Mouse (Mus musculus) layer of hippocampus, adult 2 months (tissue): Measurements from ENCODE around the gene 4933424G06Rik. TPM values are rescaled to one million over a fixed set of nuclear protein-coding genes. Genes with fewer than 3 reads are reported as not detected.

Experiments used
- DNase-seq, 2 experiments: peaks; one replicate each; pipeline ENCODE4 v3.0.0; 2022; ENCODE audit warnings: low spot score in 2 of 2
- H3K27ac ChIP-seq: fragments of 200-600 bp; 2 replicates; pipeline ENCODE4 v1.8.1; 2022
- H3K4me3 ChIP-seq: fragments of 200-600 bp; 2 replicates; pipeline ENCODE4 v1.8.1; 2022; ENCODE audit warnings: mild to moderate bottlenecking
- CTCF ChIP-seq: fragments of 200-600 bp; conservative IDR thresholded peaks from 2 replicates; pipeline ENCODE4 v1.8.1; 2022; ENCODE audit warnings: antibody characterized with exemption, mild to moderate bottlenecking, moderate library complexity
- total RNA-seq, 2 experiments: library from RNA; stranded (reverse); gene quantifications; 2 replicates each; pipeline ENCODE4 v1.2.3; 2021

The 4933424G06Rik gene
- total RNA-seq, 2 experiments from 2014 or later = 0.96 to 1.4 TPM

DNA sequence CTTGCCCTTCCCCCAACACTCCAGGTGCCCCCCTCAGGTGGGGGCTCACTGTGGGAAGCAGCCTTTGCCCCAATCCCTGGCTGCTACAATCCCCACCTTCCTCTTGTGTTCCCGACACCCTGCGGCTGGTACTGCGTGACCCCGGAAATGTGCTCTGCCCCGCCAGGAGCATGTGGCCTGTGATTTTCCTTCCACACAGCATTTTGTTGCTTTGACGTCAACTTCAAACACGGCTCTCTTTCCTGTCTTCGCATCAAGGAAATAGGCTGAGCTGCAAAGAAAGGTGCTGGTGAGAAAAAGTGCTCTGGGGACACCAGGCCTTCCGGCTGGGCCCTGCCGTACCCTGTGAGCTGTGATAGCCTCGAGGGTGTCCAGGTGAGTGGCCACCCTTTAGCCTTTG, 51.6 kb downstream of the 4933424G06Rik start, which contains the start of gene Zap70:
Gene Zap70, plus strand, starts transcription at position 231 of the 400 bp plus-strand sequence.
- Histone ChIP-seq H3K4me3 (no peak within 1 kb of the TSS), H3K27ac (no peak within 1 kb of the TSS)
- TF ChIP-seq CTCF = no peak
- DNase-seq = no peak

GRCm38 (mm10) chr1:36766431-36767205, 56.7 kb downstream of the 4933424G06Rik start:
- H3K4me3 ChIP-seq = no peak overlapping the region
- H3K27ac ChIP-seq = no peak overlapping the region
- no peak for DNase-seq
- no peak for TF ChIP-seq CTCF

DNA sequence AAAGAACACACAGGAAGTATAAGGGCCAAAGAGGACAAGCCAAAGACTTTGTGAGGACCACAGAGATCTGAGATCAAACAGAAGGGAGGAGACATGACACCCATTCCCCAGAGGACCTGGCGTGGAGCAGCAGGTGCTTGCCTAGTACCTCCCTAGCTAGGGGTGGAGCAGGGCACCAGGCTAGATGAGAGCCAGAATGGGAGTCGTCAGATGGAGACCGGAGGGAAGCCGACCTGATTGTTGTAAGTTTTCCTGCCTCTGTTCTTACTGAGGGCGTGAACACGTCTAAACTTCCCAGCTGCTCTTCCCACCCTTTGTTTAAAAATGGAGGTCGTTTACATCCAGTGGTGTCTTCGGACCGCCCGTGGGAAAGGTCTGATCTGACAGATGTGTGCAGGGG, 57.4 kb downstream of the 4933424G06Rik start:
- H3K27ac ChIP-seq = no peak overlapping the region
- TF ChIP-seq CTCF = no peak
- H3K4me3 ChIP-seq = no peak overlapping the region
- DNase-seq = no peak

DNA sequence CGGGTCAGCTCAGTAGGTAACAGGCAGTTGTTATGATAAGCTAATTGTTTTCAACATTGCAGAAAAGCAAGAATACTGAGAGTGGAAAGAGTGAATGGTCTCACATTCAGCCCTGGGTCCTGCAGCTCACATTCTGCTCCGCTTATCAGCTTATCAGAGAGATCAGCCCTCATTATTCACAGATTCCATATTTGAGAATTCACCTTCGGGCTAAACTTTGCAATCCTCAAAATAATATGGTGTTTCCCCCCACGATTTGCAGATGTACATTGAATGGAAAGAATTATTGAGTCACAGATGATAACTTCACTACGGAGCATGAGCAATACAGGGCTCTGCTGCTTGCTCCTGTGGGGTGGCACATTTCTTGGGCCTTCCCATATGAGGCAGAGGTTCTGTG, 58.8 kb downstream of the 4933424G06Rik start:
- no peak overlapping the region for H3K4me3 ChIP-seq
- H3K27ac ChIP-seq = no peak overlapping the region
- no peak for DNase-seq
- TF ChIP-seq CTCF = no peak

DNA sequence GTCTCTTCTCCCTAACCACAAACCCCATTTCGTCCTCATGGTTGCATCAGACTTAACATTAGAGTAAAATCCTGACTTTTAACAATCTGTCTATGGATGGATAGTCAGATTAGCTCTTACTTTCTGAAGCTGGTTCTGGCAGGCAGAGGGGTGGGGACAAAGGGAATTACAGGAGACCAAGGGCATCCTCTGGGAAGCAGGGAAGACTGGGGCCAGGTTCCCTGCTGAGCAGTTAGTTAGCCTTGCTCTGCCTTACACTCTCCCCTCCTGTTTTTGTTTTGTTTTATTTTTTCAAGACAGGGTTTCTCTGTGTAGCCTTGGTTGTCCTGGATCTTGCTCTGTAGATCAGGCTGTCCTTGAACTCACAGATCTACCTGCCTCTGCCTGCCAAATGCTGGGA, 60.0 kb downstream of the 4933424G06Rik start:
- no peak for DNase-seq
- Histone ChIP-seq H3K4me3 (no peak overlapping the region), H3K27ac (no peak overlapping the region)
- no peak for TF ChIP-seq CTCF

GRCm38 (mm10) chr1:36770998-36771397, 61.0 kb downstream of the 4933424G06Rik start:
- no peak for TF ChIP-seq CTCF
- no peak overlapping the region; the same call in 1 of the 2 replicates for H3K4me3 ChIP-seq
- no peak overlapping the region for H3K27ac ChIP-seq
- no peak for DNase-seq

GRCm38 (mm10) chr1:36772198-36772934, 62.4 kb downstream of the 4933424G06Rik start:
- no peak for TF ChIP-seq CTCF
- Histone ChIP-seq H3K27ac (no peak overlapping the region), H3K4me3 (no peak overlapping the region)
- DNase-seq = no peak

DNA sequence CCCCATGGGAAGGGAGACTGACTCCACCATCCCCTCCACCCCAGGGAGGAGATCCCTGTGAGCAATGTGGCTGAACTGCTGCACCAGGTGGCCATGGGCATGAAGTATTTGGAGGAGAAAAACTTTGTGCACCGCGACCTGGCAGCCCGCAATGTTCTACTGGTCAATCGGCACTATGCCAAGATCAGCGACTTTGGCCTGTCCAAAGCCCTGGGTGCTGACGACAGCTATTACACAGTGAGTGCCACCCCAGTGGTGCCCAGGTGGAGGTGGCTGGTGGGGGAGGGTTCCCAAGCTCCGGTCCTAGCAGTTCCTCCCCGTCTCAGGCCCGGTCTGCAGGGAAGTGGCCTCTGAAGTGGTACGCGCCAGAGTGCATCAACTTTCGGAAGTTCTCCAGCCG, 70.8 kb downstream of the 4933424G06Rik start:
- TF ChIP-seq CTCF = no peak
- Histone ChIP-seq H3K4me3 (no peak overlapping the region), H3K27ac (no peak overlapping the region)
- no peak for DNase-seq

DNA sequence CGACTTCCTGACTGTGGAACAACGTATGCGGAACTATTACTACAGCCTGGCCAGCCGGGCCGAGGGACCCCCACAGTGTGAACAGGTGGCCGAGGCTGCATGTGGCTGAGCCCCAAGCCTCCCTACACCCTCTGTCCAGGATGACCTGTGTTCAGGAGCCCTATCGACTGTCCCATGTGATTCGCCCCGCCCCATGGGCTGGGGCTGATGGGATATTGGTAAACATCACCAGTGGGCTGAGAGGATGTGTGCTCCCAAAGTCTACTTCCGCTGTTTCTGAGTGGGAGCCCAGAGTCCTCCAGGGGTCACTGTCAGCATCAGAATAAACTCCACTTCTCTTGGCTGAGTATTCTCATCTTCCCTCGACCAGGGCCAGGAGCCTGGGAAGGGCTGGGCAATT, 72.5 kb downstream of the 4933424G06Rik start:
- Histone ChIP-seq H3K27ac (no peak overlapping the region), H3K4me3 (no peak overlapping the region)
- TF ChIP-seq CTCF = peak; percentile 44
- no peak for DNase-seq

GRCm38 (mm10) chr1:36784365-36785134, 74.6 kb downstream of the 4933424G06Rik start:
- Histone ChIP-seq H3K27ac (peak overlapping the region; percentile 79), H3K4me3 (peak overlapping the region; percentile 61)
- peak; percentile 86 to 89 for DNase-seq
- TF ChIP-seq CTCF = peak; percentile 92

DNA sequence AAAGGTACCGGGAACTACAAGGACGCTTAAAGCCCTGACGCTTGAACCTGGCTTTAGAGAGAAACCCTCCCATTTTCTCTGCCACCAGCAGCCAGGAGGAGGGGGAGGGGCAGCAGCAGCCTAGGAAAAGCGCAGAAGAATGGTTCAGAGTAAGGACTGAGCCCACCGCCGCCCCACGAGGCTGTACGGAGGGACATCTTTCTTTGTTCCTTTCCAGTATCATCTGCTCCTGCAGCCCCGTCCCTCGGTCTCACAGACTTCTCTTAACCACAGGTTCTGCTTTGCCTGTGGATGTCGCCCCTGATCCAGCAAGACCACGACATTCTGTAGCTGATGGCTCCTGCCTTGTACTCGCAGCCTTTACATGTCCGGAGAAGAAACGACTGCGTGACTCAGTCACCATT, 75.3 kb downstream of the 4933424G06Rik start:
- Histone ChIP-seq H3K4me3 (peak overlapping the region; percentile 61), H3K27ac (peak overlapping the region; percentile 79)
- DNase-seq = peak; percentile 19 to 28
- no peak; the same call in 1 of the 2 replicates for TF ChIP-seq CTCF

DNA sequence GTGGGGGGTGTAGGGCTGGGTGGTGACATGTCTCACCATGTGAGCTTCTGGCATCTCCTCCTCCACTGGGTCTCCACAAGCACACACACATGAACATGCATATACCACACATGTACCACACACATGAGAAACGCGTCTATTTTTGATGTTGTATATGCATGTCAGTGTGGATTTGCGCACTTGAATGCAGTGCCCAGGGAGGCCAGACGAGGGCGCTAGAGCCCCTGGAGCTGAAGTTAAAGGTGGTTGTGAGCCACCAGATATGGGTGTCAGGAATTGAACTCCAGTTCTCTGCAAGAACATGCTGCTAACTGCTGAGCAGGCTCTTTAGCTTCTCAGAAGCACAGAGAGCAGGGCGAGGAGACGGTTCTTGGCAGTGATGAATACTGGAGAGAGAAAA, 76.4 kb downstream of the 4933424G06Rik start:
- no peak for DNase-seq
- H3K4me3 ChIP-seq = no peak overlapping the region
- H3K27ac ChIP-seq = no peak overlapping the region
- peak; percentile 64 for TF ChIP-seq CTCF

GRCm38 (mm10) chr1:36789416-36789815, 79.5 kb downstream of the 4933424G06Rik start:
- H3K4me3 ChIP-seq = no peak overlapping the region
- no peak for DNase-seq
- no peak for TF ChIP-seq CTCF
- H3K27ac ChIP-seq = no peak overlapping the region
